Mouse (Mus musculus): ENCODE data around the gene Amigo2.

DNA sequence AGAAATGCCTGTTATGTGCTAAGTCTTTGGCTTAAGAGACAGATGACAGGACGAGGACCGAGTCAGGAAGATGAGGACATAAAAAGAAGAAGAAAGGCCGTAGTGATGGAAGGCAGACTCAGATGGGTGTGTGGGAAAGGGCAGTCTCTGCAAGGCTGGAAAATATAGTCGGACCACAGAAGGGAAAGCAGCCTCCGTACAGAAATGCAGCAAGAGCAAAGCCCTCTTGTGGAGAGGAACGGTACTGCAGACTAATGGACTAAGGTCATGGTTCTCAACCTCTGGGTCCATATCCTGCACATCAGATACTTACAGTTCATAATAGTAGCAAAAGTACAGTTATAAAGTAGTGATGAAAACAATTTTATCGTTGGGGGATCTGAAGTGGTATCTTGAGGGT is 11.9 kb downstream of the Amigo2 start:
- TF ChIP-seq CTCF (IDR thresholded peaks at IDR 0.05; ENCODE audit: low read depth) (peak; percentile 86), EP300 (IDR thresholded peaks at IDR 0.05; ENCODE audit: low read depth) (no peak)
